Mouse (Mus musculus) hindbrain, embryonic 13.5 days (tissue): ENCODE results near the gene Uevld. TPM values are rescaled to one million over a fixed set of nuclear protein-coding genes. Genes with fewer than 3 reads are reported as not detected.

Experiments used
- ATAC-seq: fragments of 200-750 bp; cut with Nextera tagmentation; 2 replicates; pipeline ENCODE4 v1.8.0; 2017; ENCODE audit warnings: moderate TSS enrichment; ENCODE audit not compliant: low FRiP score
- H3K27ac ChIP-seq: fragments of 300-500 bp; sonication (generic); 2 replicates; pipeline ENCODE4 v1.5.1; 2015; ENCODE audit warnings: inconsistent platforms, mild to moderate bottlenecking, moderate library complexity
- H3K27me3 ChIP-seq: fragments of 300-500 bp; sonication (generic); 2 replicates; pipeline ENCODE4 v1.6.1; 2015; ENCODE audit warnings: mild to moderate bottlenecking, inconsistent platforms
- H3K36me3 ChIP-seq: fragments of 300-500 bp; sonication (generic); 2 replicates; pipeline ENCODE4 v1.6.1; 2015; ENCODE audit warnings: mild to moderate bottlenecking, inconsistent platforms
- H3K4me1 ChIP-seq: fragments of 300-500 bp; sonication (generic); replicated peaks from 2 replicates; pipeline ENCODE4 v1.6.1; 2015; ENCODE audit warnings: inconsistent platforms
- H3K4me2 ChIP-seq: fragments of 300-500 bp; sonication (generic); 2 replicates; pipeline ENCODE4 v1.6.1; 2015; ENCODE audit warnings: inconsistent platforms, mild to moderate bottlenecking, moderate library complexity
- H3K4me3 ChIP-seq: fragments of 300-500 bp; sonication (generic); 2 replicates; pipeline ENCODE4 v1.5.1; 2015; ENCODE audit warnings: mild to moderate bottlenecking, inconsistent platforms
- H3K9ac ChIP-seq: fragments of 300-500 bp; sonication (generic); 2 replicates; pipeline ENCODE4 v1.6.1; 2015; ENCODE audit warnings: mild to moderate bottlenecking, inconsistent platforms
- H3K9me3 ChIP-seq: fragments of 300-500 bp; sonication (generic); 2 replicates; pipeline ENCODE4 v1.6.1; 2016; ENCODE audit warnings: inconsistent platforms
- WGBS: fragments of 180-500 bp; shearing (Covaris S2); methylation state at CpG from one replicate; pipeline ENCODE4 v1.1.7; 2015; 5-methylcytosine and 5-hydroxymethylcytosine counted together
- polyA plus RNA-seq: library from polyadenylated mRNA; unstranded; fragments of >200 nt; fragmentation: Nextera tagmentation; extraction: Ambion mirVana; gene quantifications from 2 replicates; pipeline ENCODE4 v1.2.1, GENCODE M21; 2015

The Uevld gene
- polyA plus RNA-seq, 1 experiment from 2014 or later, result 5.0 TPM

DNA sequence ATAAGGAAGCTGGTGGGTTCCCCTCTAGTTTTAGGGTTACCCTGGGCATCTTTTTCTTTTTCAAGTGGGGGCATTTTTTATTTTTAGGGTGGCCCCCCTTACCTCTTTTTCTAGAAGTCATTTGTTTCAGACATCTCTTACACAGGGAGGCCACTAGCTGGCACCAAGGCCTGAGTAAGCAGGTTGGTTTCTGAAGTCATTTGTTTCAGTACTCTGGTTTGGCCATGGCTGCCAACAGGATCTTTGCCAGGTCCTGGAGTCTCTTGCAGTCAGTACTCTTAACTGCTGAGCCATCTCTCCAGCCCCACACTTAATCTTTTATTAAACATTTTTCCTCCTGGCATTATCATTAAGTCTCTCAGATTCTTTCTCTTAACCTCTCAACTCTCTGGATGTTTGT is 3.8 kb upstream of the Uevld start:
- no peak for ATAC-seq
- no peak overlapping the region for H3K4me2 ChIP-seq
- H3K9me3 ChIP-seq, result no peaks in the 10 kb centered on the region
- no peak overlapping the region for H3K4me3 ChIP-seq
- peaks cover 21% of the 10 kb centered on the region for H3K4me1 ChIP-seq
- no peaks in the 10 kb centered on the region for H3K36me3 ChIP-seq
- H3K27ac ChIP-seq, result peak overlapping the region; percentile 58; the same call in 1 of the 2 replicates
- H3K27me3 ChIP-seq, result peaks cover 11% of the 10 kb centered on the region
- no peak overlapping the region for H3K9ac ChIP-seq

GRCm38 (mm10) chr7:46960991-46961390 is 2.7 kb upstream of the Uevld start:
- Histone ChIP-seq H3K4me2 (no peak overlapping the region), H3K9ac (no peak overlapping the region), H3K27ac (no peak overlapping the region), H3K27me3 (peaks cover 11% of the 10 kb centered on the region), H3K4me1 (peaks cover 22% of the 10 kb centered on the region), H3K9me3 (no peaks in the 10 kb centered on the region), H3K36me3 (no peaks in the 10 kb centered on the region), H3K4me3 (no peak overlapping the region)
- 73% methylated on average over 3 of the region's 3 CpGs for WGBS
- no peak for ATAC-seq

GRCm38 (mm10) chr7:46958853-46959252 is 526 bp upstream of the Uevld start:
- Histone ChIP-seq H3K27ac (no peak overlapping the region), H3K4me3 (peak overlapping the region; percentile 66), H3K4me2 (peak overlapping the region; percentile 83), H3K4me1 (peaks cover 21% of the 10 kb centered on the region), H3K27me3 (peaks cover 11% of the 10 kb centered on the region), H3K9ac (peak overlapping the region; percentile 81), H3K9me3 (no peaks in the 10 kb centered on the region), H3K36me3 (peaks cover 15% of the 10 kb centered on the region)
- 18% methylated on average over 9 of the region's 9 CpGs for WGBS
- no peak for ATAC-seq

GRCm38 (mm10) chr7:46935847-46936246 is 22.5 kb downstream of the Uevld start:
- Histone ChIP-seq H3K27me3 (no peaks in the 10 kb centered on the region), H3K4me3 (no peak overlapping the region), H3K27ac (no peak overlapping the region), H3K4me2 (no peak overlapping the region), H3K9me3 (no peaks in the 10 kb centered on the region), H3K36me3 (peaks cover 62% of the 10 kb centered on the region), H3K9ac (no peak overlapping the region), H3K4me1 (no peaks in the 10 kb centered on the region)
- 48% methylated on average over 4 of the region's 4 CpGs for WGBS
- no peak for ATAC-seq

DNA sequence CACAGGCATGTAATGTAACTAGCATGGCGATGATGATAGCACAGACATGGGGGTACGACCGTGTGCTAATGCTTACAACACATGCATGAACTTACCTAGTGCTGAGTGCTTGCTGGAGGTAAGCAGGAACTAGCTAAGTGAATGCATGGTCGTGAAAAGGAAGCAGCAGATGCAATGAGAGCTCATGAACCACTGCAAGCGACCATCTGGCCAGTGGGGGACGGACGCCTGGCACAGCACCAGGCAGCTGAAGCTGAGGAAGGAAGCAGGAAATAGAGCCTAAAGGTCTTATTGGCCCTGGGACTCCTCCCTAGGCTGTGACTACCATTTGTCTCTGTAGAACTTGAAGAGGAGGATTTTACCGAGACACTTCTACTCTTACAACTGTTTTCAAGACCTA is 23.5 kb downstream of the Uevld start:
- 86% methylated on average over 8 of the region's 8 CpGs for WGBS
- no peak overlapping the region for H3K27ac ChIP-seq
- no peak for ATAC-seq

GRCm38 (mm10) chr7:46931370-46931769 is 27.0 kb downstream of the Uevld start:
- Histone ChIP-seq H3K9ac (no peak overlapping the region), H3K4me3 (no peak overlapping the region), H3K4me2 (no peak overlapping the region), H3K4me1 (no peaks in the 10 kb centered on the region), H3K36me3 (peaks cover 45% of the 10 kb centered on the region), H3K9me3 (no peaks in the 10 kb centered on the region), H3K27ac (no peak overlapping the region), H3K27me3 (no peaks in the 10 kb centered on the region)
- WGBS, result 98% methylated on average over 3 of the region's 3 CpGs
- ATAC-seq, result no peak

More for the DNA sequence above, 23.5 kb downstream of the Uevld start:
- Histone ChIP-seq H3K36me3 (peaks cover 63% of the 10 kb centered on the region), H3K4me3 (no peak overlapping the region), H3K4me1 (no peaks in the 10 kb centered on the region), H3K4me2 (no peak overlapping the region), H3K27me3 (no peaks in the 10 kb centered on the region), H3K9ac (no peak overlapping the region), H3K9me3 (no peaks in the 10 kb centered on the region)

GRCm38 (mm10) chr7:46928291-46928690 is 30.0 kb downstream of the Uevld start:
- Histone ChIP-seq H3K27ac (no peak overlapping the region), H3K36me3 (peaks cover 28% of the 10 kb centered on the region), H3K4me1 (no peaks in the 10 kb centered on the region), H3K9ac (no peak overlapping the region), H3K9me3 (no peaks in the 10 kb centered on the region), H3K4me3 (no peak overlapping the region), H3K27me3 (no peaks in the 10 kb centered on the region), H3K4me2 (no peak overlapping the region)
- WGBS, result 96% methylated on average over 5 of the region's 5 CpGs
- ATAC-seq, result no peak

GRCm38 (mm10) chr7:46922075-46922474 is 36.3 kb downstream of the Uevld start:
- Histone ChIP-seq H3K27ac (no peak overlapping the region), H3K36me3 (peaks cover 7% of the 10 kb centered on the region), H3K9me3 (no peaks in the 10 kb centered on the region), H3K4me2 (no peak overlapping the region), H3K9ac (no peak overlapping the region), H3K27me3 (no peaks in the 10 kb centered on the region), H3K4me1 (peaks cover 24% of the 10 kb centered on the region), H3K4me3 (no peak overlapping the region)
- ATAC-seq, result no peak
- WGBS, result 70% methylated on average over 4 of the region's 4 CpGs

GRCm38 (mm10) chr7:46919551-46920176 is 38.7 kb downstream of the Uevld start, which contains the start of gene Tsg101:
TSS of gene Tsg101 (minus strand) at chr7:46919969.
- H3K36me3 ChIP-seq, result peaks cover 8% of the 10 kb centered on the region
- H3K27me3 ChIP-seq, result no peaks in the 10 kb centered on the region
- peak within 1 kb of the TSS; percentile 76 for H3K4me2 ChIP-seq
- H3K4me1 ChIP-seq, result peaks cover 37% of the 10 kb centered on the region
- under 1% methylated on average over 69 of the region's 75 CpGs for WGBS
- peak within 1 kb of the TSS; percentile 97 for H3K9ac ChIP-seq
- ATAC-seq, result peak; percentile 95
- H3K4me3 ChIP-seq, result peak within 1 kb of the TSS; percentile 88
- peak within 1 kb of the TSS; percentile 98 for H3K27ac ChIP-seq
- no peaks in the 10 kb centered on the region for H3K9me3 ChIP-seq

DNA sequence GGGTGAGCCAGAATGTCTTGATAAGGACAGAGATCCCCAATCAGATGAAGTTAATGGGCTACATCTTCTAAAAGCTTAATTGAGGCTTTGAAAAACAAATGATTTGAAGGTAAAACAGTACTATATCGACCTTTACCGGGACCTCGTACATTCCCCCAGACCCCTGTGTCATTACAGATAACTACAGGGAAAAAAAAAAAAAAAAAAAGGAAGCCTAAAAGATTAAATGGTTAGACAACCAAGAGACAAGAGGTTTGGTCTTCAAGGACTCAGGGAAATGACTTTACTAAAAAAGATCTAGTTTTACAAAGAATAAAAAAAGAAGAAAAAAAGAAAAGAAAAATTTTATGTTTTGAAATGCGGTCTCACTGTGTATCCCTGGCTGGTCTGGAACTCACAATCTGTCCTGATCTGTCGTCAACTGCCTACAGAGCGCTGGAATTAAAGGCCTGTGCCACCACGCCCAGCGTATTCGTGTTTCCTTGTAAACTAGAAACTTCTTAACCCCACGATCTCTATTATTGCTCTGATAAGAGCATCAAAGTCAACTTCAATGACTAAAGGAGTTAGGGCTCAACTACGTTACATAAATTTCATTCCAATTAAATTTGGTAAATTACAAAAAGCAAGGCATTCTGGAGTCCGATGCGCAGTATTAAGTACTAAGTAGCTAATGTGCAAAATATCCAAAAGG is 39.5 kb downstream of the Uevld start:
- H3K27me3 ChIP-seq, result no peaks in the 10 kb centered on the region
- H3K9me3 ChIP-seq, result no peaks in the 10 kb centered on the region
- H3K4me2 ChIP-seq, result peak overlapping the region; percentile 76
- H3K9ac ChIP-seq, result peak overlapping the region; percentile 97
- no peak for ATAC-seq
- WGBS, result 19% methylated on average over 13 of the region's 13 CpGs
- peak overlapping the region; percentile 88 for H3K4me3 ChIP-seq
- peak overlapping the region; percentile 98; the same call in 1 of the 2 replicates for H3K27ac ChIP-seq
- peaks cover 8% of the 10 kb centered on the region for H3K36me3 ChIP-seq
- peaks cover 37% of the 10 kb centered on the region for H3K4me1 ChIP-seq

DNA sequence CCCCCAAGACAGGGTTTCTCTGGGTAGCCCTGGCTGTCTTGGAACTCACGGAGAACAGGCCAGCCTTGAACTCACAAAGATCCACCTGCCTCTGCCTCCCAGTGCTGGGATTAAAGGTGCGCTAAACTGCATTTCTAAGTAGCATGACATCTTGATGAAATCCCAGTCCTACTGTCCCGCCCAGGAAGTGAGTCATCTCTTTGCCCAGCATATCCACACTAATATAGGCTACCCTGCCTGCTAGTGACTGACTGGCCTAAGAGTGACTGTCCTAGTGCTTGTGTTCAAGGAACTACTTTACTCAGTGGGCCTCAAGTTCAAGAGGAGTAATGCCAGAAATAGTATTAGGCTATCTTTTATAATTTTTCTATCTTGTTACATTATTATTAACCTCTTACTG is 42.0 kb downstream of the Uevld start:
- no peak for ATAC-seq
- H3K4me3 ChIP-seq, result no peak overlapping the region
- peaks cover 21% of the 10 kb centered on the region for H3K36me3 ChIP-seq
- 88% methylated on average over 3 of the region's 3 CpGs for WGBS
- no peak overlapping the region for H3K9ac ChIP-seq
- no peak overlapping the region for H3K27ac ChIP-seq
- H3K4me1 ChIP-seq, result peaks cover 37% of the 10 kb centered on the region
- H3K27me3 ChIP-seq, result no peaks in the 10 kb centered on the region
- no peak overlapping the region for H3K4me2 ChIP-seq
- no peaks in the 10 kb centered on the region for H3K9me3 ChIP-seq

DNA sequence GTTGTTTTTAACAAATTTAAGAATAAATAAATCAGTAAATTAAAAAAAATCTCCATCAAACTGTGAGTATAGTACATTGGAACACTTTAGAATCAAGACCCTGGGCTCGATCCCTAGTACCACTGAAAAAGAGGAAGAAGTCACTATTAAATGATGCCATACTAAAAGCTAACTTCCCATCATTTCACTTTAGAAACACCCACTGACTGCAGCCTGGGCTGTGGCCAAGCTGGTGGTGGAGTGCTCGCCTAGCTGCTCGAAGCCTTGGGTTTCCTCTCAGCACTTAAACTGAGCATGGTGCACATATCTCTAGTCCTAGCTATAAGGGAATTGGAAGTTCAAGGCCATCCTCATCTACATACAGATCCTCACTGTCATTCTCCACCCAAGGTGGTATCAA is 47.1 kb downstream of the Uevld start:
- no peak for ATAC-seq
- Histone ChIP-seq H3K4me1 (peaks cover 5% of the 10 kb centered on the region; the same call in 1 of the 2 replicates), H3K27me3 (no peaks in the 10 kb centered on the region), H3K4me2 (no peak overlapping the region), H3K27ac (no peak overlapping the region), H3K9me3 (no peaks in the 10 kb centered on the region), H3K4me3 (no peak overlapping the region), H3K36me3 (peaks cover 63% of the 10 kb centered on the region), H3K9ac (no peak overlapping the region)
- 95% methylated on average over 3 of the region's 3 CpGs for WGBS

DNA sequence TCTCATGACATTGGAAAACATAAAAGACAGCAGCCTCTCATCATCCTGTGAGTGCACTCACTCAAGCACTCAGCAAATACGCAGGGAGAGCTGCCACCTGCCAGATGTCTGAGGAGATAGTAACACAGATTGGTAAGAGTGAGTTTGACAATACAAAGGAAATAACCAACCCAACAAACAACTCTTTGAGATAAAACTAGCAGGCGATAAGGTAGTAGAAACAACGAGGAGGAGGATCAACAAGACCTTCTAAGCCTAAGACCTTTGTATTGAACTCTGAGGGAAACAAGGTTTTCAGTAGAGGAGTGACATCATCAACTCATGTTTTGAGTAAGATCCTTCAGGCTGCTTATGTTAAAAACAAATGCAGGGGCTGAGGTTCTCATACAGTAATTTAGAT is 59.0 kb downstream of the Uevld start:
- Histone ChIP-seq H3K4me1 (no peaks in the 10 kb centered on the region), H3K27me3 (no peaks in the 10 kb centered on the region), H3K36me3 (peaks cover 81% of the 10 kb centered on the region), H3K9ac (no peak overlapping the region), H3K4me2 (no peak overlapping the region), H3K9me3 (no peaks in the 10 kb centered on the region), H3K27ac (no peak overlapping the region), H3K4me3 (no peak overlapping the region)
- 91% methylated on average over 3 of the region's 3 CpGs for WGBS
- no peak for ATAC-seq
